Mouse (Mus musculus): ENCODE results near the gene Map4k1. TPM values are rescaled to one million over a fixed set of nuclear protein-coding genes. Genes with fewer than 3 reads are reported as not detected.

Gene Map4k1
- polyA plus RNA-seq, 1 experiment from 2014 or later: 53.2 TPM

- H3K9ac ChIP-seq (ENCODE audit: low read depth, low read length): no peak overlapping the region
- H3K27me3 ChIP-seq (replicated peaks; ENCODE audit: control insufficient read depth, insufficient read depth, low read length): no peaks in the 10 kb centered on the region
- ATAC-seq (replicated peaks; ENCODE audit: low FRiP score) (no peak), DNase-seq (ENCODE audit: low spot score) (no peak)
- H3K4me1 ChIP-seq (replicated peaks; ENCODE audit: control insufficient read depth, insufficient read depth, low read length): peaks cover 59% of the 10 kb centered on the region
- peak overlapping the region; percentile 15; the same call in 1 of the 2 replicates for H3K27ac ChIP-seq (ENCODE audit: low read depth, low read length)
- H3K36me3 ChIP-seq (ENCODE audit: control insufficient read depth, insufficient read depth, low read length): no peaks in the 10 kb centered on the region
- H3K4me2 ChIP-seq: no peak overlapping the region
- no peak overlapping the region for H3K4me3 ChIP-seq (ENCODE audit: low read depth, low read length)
- H3K9me3 ChIP-seq (ENCODE audit: control insufficient read depth, low read length): no peaks in the 10 kb centered on the region
- WGBS: 64% methylated on average over 5 of the region's 5 CpGs
Observed at GRCm38 (mm10) chr7:28943451-28944180, 38.2 kb upstream of the Map4k1 start.

- Histone ChIP-seq H3K4me3 (ENCODE audit: low read depth, low read length) (no peak overlapping the region), H3K27me3 (replicated peaks; ENCODE audit: control insufficient read depth, insufficient read depth, low read length) (no peaks in the 10 kb centered on the region), H3K9me3 (ENCODE audit: control insufficient read depth, low read length) (no peaks in the 10 kb centered on the region), H3K27ac (ENCODE audit: low read depth, low read length) (peak overlapping the region; percentile 68), H3K4me1 (replicated peaks; ENCODE audit: control insufficient read depth, insufficient read depth, low read length) (peaks cover 62% of the 10 kb centered on the region), H3K9ac (ENCODE audit: low read depth, low read length) (no peak overlapping the region), H3K36me3 (ENCODE audit: control insufficient read depth, insufficient read depth, low read length) (no peaks in the 10 kb centered on the region; the same call in 1 of the 2 replicates), H3K4me2 (no peak overlapping the region)
- ATAC-seq (replicated peaks; ENCODE audit: low FRiP score) (no peak), DNase-seq (ENCODE audit: low spot score) (no peak)
- 55% methylated on average over 6 of the region's 6 CpGs for WGBS
Observed at GRCm38 (mm10) chr7:28944756-28945415, 37.0 kb upstream of the Map4k1 start.

- H3K27ac ChIP-seq (ENCODE audit: low read depth, low read length): peak overlapping the region; percentile 68
- H3K4me2 ChIP-seq: peak overlapping the region; percentile 30; the same call in 1 of the 2 replicates
- no peaks in the 10 kb centered on the region; the same call in 1 of the 2 replicates for H3K36me3 ChIP-seq (ENCODE audit: control insufficient read depth, insufficient read depth, low read length)
- H3K9me3 ChIP-seq (ENCODE audit: control insufficient read depth, low read length): no peaks in the 10 kb centered on the region
- no peak for DNase-seq (ENCODE audit: low spot score)
- peak; percentile 39; the same call in 1 of the 2 replicates for ATAC-seq (replicated peaks; ENCODE audit: low FRiP score)
- H3K9ac ChIP-seq (ENCODE audit: low read depth, low read length): no peak overlapping the region
- H3K27me3 ChIP-seq (replicated peaks; ENCODE audit: control insufficient read depth, insufficient read depth, low read length): no peaks in the 10 kb centered on the region
- peaks cover 57% of the 10 kb centered on the region for H3K4me1 ChIP-seq (replicated peaks; ENCODE audit: control insufficient read depth, insufficient read depth, low read length)
- no peak overlapping the region for H3K4me3 ChIP-seq (ENCODE audit: low read depth, low read length)
- WGBS: 37% methylated on average over 10 of the region's 10 CpGs
Observed at GRCm38 (mm10) chr7:28945416-28946270, 36.2 kb upstream of the Map4k1 start.

- ATAC-seq (replicated peaks; ENCODE audit: low FRiP score): peak; percentile 53
- H3K9me3 ChIP-seq (ENCODE audit: control insufficient read depth, low read length): no peaks in the 10 kb centered on the region
- peaks cover 55% of the 10 kb centered on the region for H3K4me1 ChIP-seq (replicated peaks; ENCODE audit: control insufficient read depth, insufficient read depth, low read length)
- 17% methylated on average over 1 of the region's 1 CpGs for WGBS
- H3K4me2 ChIP-seq: peak overlapping the region; percentile 30; the same call in 1 of the 2 replicates
- H3K4me3 ChIP-seq (ENCODE audit: low read depth, low read length): no peak overlapping the region
- peak overlapping the region; percentile 68 for H3K27ac ChIP-seq (ENCODE audit: low read depth, low read length)
- no peak for DNase-seq (ENCODE audit: low spot score)
- no peaks in the 10 kb centered on the region; the same call in 1 of the 2 replicates for H3K36me3 ChIP-seq (ENCODE audit: control insufficient read depth, insufficient read depth, low read length)
- H3K9ac ChIP-seq (ENCODE audit: low read depth, low read length): no peak overlapping the region
- no peaks in the 10 kb centered on the region for H3K27me3 ChIP-seq (replicated peaks; ENCODE audit: control insufficient read depth, insufficient read depth, low read length)
Observed at GRCm38 (mm10) chr7:28946271-28946610, 35.6 kb upstream of the Map4k1 start.

- Histone ChIP-seq H3K4me3 (ENCODE audit: low read depth, low read length) (no peak overlapping the region), H3K9ac (ENCODE audit: low read depth, low read length) (no peak overlapping the region), H3K9me3 (ENCODE audit: control insufficient read depth, low read length) (no peaks in the 10 kb centered on the region), H3K36me3 (ENCODE audit: control insufficient read depth, insufficient read depth, low read length) (no peaks in the 10 kb centered on the region; the same call in 1 of the 2 replicates), H3K4me2 (no peak overlapping the region), H3K4me1 (replicated peaks; ENCODE audit: control insufficient read depth, insufficient read depth, low read length) (peaks cover 67% of the 10 kb centered on the region), H3K27ac (ENCODE audit: low read depth, low read length) (no peak overlapping the region), H3K27me3 (replicated peaks; ENCODE audit: control insufficient read depth, insufficient read depth, low read length) (no peaks in the 10 kb centered on the region)
- no peak for ATAC-seq (replicated peaks; ENCODE audit: low FRiP score)
- DNase-seq (ENCODE audit: low spot score): no peak
- 91% methylated on average over 7 of the region's 7 CpGs for WGBS
Observed at GRCm38 (mm10) chr7:28948746-28949145, 33.1 kb upstream of the Map4k1 start.

- Histone ChIP-seq H3K4me3 (ENCODE audit: low read depth, low read length) (no peak overlapping the region), H3K9me3 (ENCODE audit: control insufficient read depth, low read length) (no peaks in the 10 kb centered on the region), H3K4me1 (replicated peaks; ENCODE audit: control insufficient read depth, insufficient read depth, low read length) (peaks cover 72% of the 10 kb centered on the region), H3K4me2 (no peak overlapping the region), H3K9ac (ENCODE audit: low read depth, low read length) (no peak overlapping the region), H3K27ac (ENCODE audit: low read depth, low read length) (no peak overlapping the region), H3K36me3 (ENCODE audit: control insufficient read depth, insufficient read depth, low read length) (no peaks in the 10 kb centered on the region; the same call in 1 of the 2 replicates), H3K27me3 (replicated peaks; ENCODE audit: control insufficient read depth, insufficient read depth, low read length) (no peaks in the 10 kb centered on the region)
- no peak for DNase-seq (ENCODE audit: low spot score)
- no peak for ATAC-seq (replicated peaks; ENCODE audit: low FRiP score)
- 74% methylated on average over 2 of the region's 2 CpGs for WGBS
Observed at GRCm38 (mm10) chr7:28949298-28949697, 32.6 kb upstream of the Map4k1 start.

- Histone ChIP-seq H3K36me3 (ENCODE audit: control insufficient read depth, insufficient read depth, low read length) (peaks cover 4% of the 10 kb centered on the region; the same call in 1 of the 2 replicates), H3K27ac (ENCODE audit: low read depth, low read length) (no peak overlapping the region)
- WGBS: 83% methylated on average over 10 of the region's 10 CpGs
Observed at GRCm38 (mm10) chr7:28950346-28951037, 31.4 kb upstream of the Map4k1 start.

GRCm38 (mm10) chr7:28951764-28952163 is 30.1 kb upstream of the Map4k1 start:
- Histone ChIP-seq H3K27ac (ENCODE audit: low read depth, low read length) (peak overlapping the region; percentile 32; the same call in 1 of the 2 replicates), H3K4me1 (replicated peaks; ENCODE audit: control insufficient read depth, insufficient read depth, low read length) (peaks cover 77% of the 10 kb centered on the region), H3K4me3 (ENCODE audit: low read depth, low read length) (no peak overlapping the region), H3K36me3 (ENCODE audit: control insufficient read depth, insufficient read depth, low read length) (peaks cover 6% of the 10 kb centered on the region; the same call in 1 of the 2 replicates), H3K4me2 (no peak overlapping the region), H3K9me3 (ENCODE audit: control insufficient read depth, low read length) (no peaks in the 10 kb centered on the region), H3K9ac (ENCODE audit: low read depth, low read length) (no peak overlapping the region), H3K27me3 (replicated peaks; ENCODE audit: control insufficient read depth, insufficient read depth, low read length) (no peaks in the 10 kb centered on the region)
- no peak for ATAC-seq (replicated peaks; ENCODE audit: low FRiP score)
- 82% methylated on average over 2 of the region's 2 CpGs for WGBS
- no peak for DNase-seq (ENCODE audit: low spot score)

More at GRCm38 (mm10) chr7:28950346-28951037, 31.4 kb upstream of the Map4k1 start:
- Histone ChIP-seq H3K9ac (ENCODE audit: low read depth, low read length) (no peak overlapping the region), H3K4me1 (replicated peaks; ENCODE audit: control insufficient read depth, insufficient read depth, low read length) (peaks cover 77% of the 10 kb centered on the region), H3K4me3 (ENCODE audit: low read depth, low read length) (no peak overlapping the region), H3K4me2 (no peak overlapping the region), H3K9me3 (ENCODE audit: control insufficient read depth, low read length) (no peaks in the 10 kb centered on the region), H3K27me3 (replicated peaks; ENCODE audit: control insufficient read depth, insufficient read depth, low read length) (no peaks in the 10 kb centered on the region)
- ATAC-seq (replicated peaks; ENCODE audit: low FRiP score) (no peak), DNase-seq (ENCODE audit: low spot score) (no peak)
